Mouse (Mus musculus): ENCODE results near the gene Gm20532. TPM values are rescaled to one million over a fixed set of nuclear protein-coding genes. Genes with fewer than 3 reads are reported as not detected.

The Gm20532 gene
- total and polyA plus RNA-seq, 3 experiments: 0.15 TPM; not detected in 2

GRCm38 (mm10) chr2:26573807-26574206, 12.6 kb upstream of the Gm20532 start:
- Histone ChIP-seq H3K9me3 (replicated peaks; ENCODE audit: insufficient read depth, low read length) (no peaks in the 10 kb centered on the region), H3K4me3 (ENCODE audit: control insufficient read depth in 1 of 2, insufficient read depth in 1 of 2, low read depth in 2 of 2, low read length in 2 of 2) (no peak overlapping the region), H3K27me3 (ENCODE audit: control insufficient read depth in 1 of 2, insufficient read depth in 2 of 2, low read length in 2 of 2) (peaks cover 0 to 2% of the 10 kb centered on the region in 2 experiments; a peak in 1 of 4 replicates), H3K36me3 (ENCODE audit: control insufficient read depth in 1 of 2, insufficient read depth in 2 of 2, low read length in 2 of 2) (peaks cover 0 to 29% of the 10 kb centered on the region in 2 experiments; a peak in 2 of 4 replicates), H3K9ac (ENCODE audit: control insufficient read depth, low read depth, low read length, poor library complexity, severe bottlenecking) (no peak overlapping the region), H3K27ac (ENCODE audit: control insufficient read depth, low read depth, low read length) (no peak overlapping the region), H3K79me2 (ENCODE audit: control insufficient read depth, insufficient read depth, low read length, poor library complexity) (peaks cover 2% of the 10 kb centered on the region; the same call in 1 of the 2 replicates), H3K4me1 (ENCODE audit: control insufficient read depth in 1 of 2, insufficient read depth in 2 of 2, low read length in 2 of 2) (peaks cover 34 to 69% of the 10 kb centered on the region in 2 experiments)
- DNase-seq (ENCODE audit: low read depth, low spot score): no peak
- TF ChIP-seq CHD1 (IDR thresholded peaks at IDR 0.05; ENCODE audit: low read depth, low read length) (no peak), USF2 (IDR thresholded peaks at IDR 0.05; ENCODE audit: borderline replicate concordance in 1 of 2, insufficient read depth in 1 of 2, low read depth in 1 of 2, low read length in 2 of 2) (no peak), EP300 (IDR thresholded peaks at IDR 0.05; ENCODE audit: low read depth in 1 of 2, low read length in 2 of 2) (no peak), MXI1 (IDR thresholded peaks at IDR 0.05; ENCODE audit: low read depth, low read length) (no peak), ETS1 (IDR thresholded peaks at IDR 0.05; ENCODE audit: low read depth, low read length) (no peak), HCFC1 (IDR thresholded peaks at IDR 0.05; ENCODE audit: low read depth, low read length) (no peak), SMC3 (IDR thresholded peaks at IDR 0.05; ENCODE audit: low read depth, low read length) (no peak), CTCF (IDR thresholded peaks at IDR 0.05 in 2 of 3, conservative IDR thresholded peaks at IDR 0.05 in 1 of 3; ENCODE audit: control insufficient read depth in 1 of 3, insufficient read depth in 1 of 3, low read depth in 2 of 3, low read length in 3 of 3, poor library complexity in 1 of 3, severe bottlenecking in 1 of 3) (no peak), POLR2AphosphoS2 (IDR thresholded peaks at IDR 0.05; ENCODE audit: low read length) (no peak), MAZ (IDR thresholded peaks at IDR 0.05; ENCODE audit: low read depth, low read length) (no peak), TAL1 (IDR thresholded peaks at IDR 0.05; ENCODE audit: low read length) (no peak), USF1 (IDR thresholded peaks at IDR 0.05; ENCODE audit: low read depth, low read length) (no peak), SIN3A (IDR thresholded peaks at IDR 0.05; ENCODE audit: low read length) (no peak), POLR2AphosphoS5 (IDR thresholded peaks at IDR 0.05; ENCODE audit: borderline replicate concordance, low read depth, low read length) (no peak), TCF12 (IDR thresholded peaks at IDR 0.05; ENCODE audit: low read depth, low read length) (no peak), BHLHE40 (IDR thresholded peaks at IDR 0.05; ENCODE audit: borderline replicate concordance, low read depth, low read length) (no peak), ZC3H11A (IDR thresholded peaks at IDR 0.05; ENCODE audit: low read depth, low read length) (no peak), ZMIZ1 (IDR thresholded peaks at IDR 0.05; ENCODE audit: low read depth, low read length) (no peak), CHD2 (IDR thresholded peaks at IDR 0.05; ENCODE audit: low read length) (no peak), NELFE (IDR thresholded peaks at IDR 0.05; ENCODE audit: low read depth, low read length) (no peak)

GRCm38 (mm10) chr2:26574862-26575261, 11.6 kb upstream of the Gm20532 start:
- no peak for TF ChIP-seq CHD2 (IDR thresholded peaks at IDR 0.05; ENCODE audit: low read length)
- no peak for TF ChIP-seq POLR2AphosphoS5 (IDR thresholded peaks at IDR 0.05; ENCODE audit: borderline replicate concordance, low read depth, low read length)
- TF ChIP-seq SIN3A (IDR thresholded peaks at IDR 0.05; ENCODE audit: low read length): no peak
- TF ChIP-seq HCFC1 (IDR thresholded peaks at IDR 0.05; ENCODE audit: low read depth, low read length): no peak
- no peak for TF ChIP-seq MXI1 (IDR thresholded peaks at IDR 0.05; ENCODE audit: low read depth, low read length)
- no peak for TF ChIP-seq ZKSCAN1 (IDR thresholded peaks at IDR 0.05; ENCODE audit: low read depth, low read length)
- TF ChIP-seq TCF12 (IDR thresholded peaks at IDR 0.05; ENCODE audit: low read depth, low read length): no peak
- TF ChIP-seq USF1 (IDR thresholded peaks at IDR 0.05; ENCODE audit: low read depth, low read length): no peak
- no peak for TF ChIP-seq MAZ (IDR thresholded peaks at IDR 0.05; ENCODE audit: low read depth, low read length)
- no peak for TF ChIP-seq NRF1 (IDR thresholded peaks at IDR 0.05; ENCODE audit: insufficient read depth, low read depth, low read length, poor library complexity, severe bottlenecking)
- TF ChIP-seq ELF1 (IDR thresholded peaks at IDR 0.05; ENCODE audit: low read depth, low read length): no peak
- TF ChIP-seq POLR2AphosphoS2 (IDR thresholded peaks at IDR 0.05; ENCODE audit: low read length): no peak
- TF ChIP-seq ZMIZ1 (IDR thresholded peaks at IDR 0.05; ENCODE audit: low read depth, low read length): no peak
- no peak for TF ChIP-seq NELFE (IDR thresholded peaks at IDR 0.05; ENCODE audit: low read depth, low read length)
- no peak for TF ChIP-seq TAL1 (IDR thresholded peaks at IDR 0.05; ENCODE audit: low read length)
- no peak for TF ChIP-seq GATA1 (IDR thresholded peaks at IDR 0.05; ENCODE audit: low read depth, low read length)
- Histone ChIP-seq H3K9me3 (replicated peaks; ENCODE audit: insufficient read depth, low read length) (no peaks in the 10 kb centered on the region), H3K79me2 (ENCODE audit: control insufficient read depth, insufficient read depth, low read length, poor library complexity) (peaks cover 2% of the 10 kb centered on the region; the same call in 1 of the 2 replicates), H3K4me1 (ENCODE audit: control insufficient read depth in 1 of 2, insufficient read depth in 2 of 2, low read length in 2 of 2) (peaks cover 34 to 69% of the 10 kb centered on the region in 2 experiments), H3K4me3 (ENCODE audit: control insufficient read depth in 1 of 2, insufficient read depth in 1 of 2, low read depth in 2 of 2, low read length in 2 of 2) (no peak overlapping the region), H3K27ac (ENCODE audit: control insufficient read depth, low read depth, low read length) (peak overlapping the region; percentile 91), H3K27me3 (ENCODE audit: control insufficient read depth in 1 of 2, insufficient read depth in 2 of 2, low read length in 2 of 2) (no peaks in the 10 kb centered on the region), H3K9ac (ENCODE audit: control insufficient read depth, low read depth, low read length, poor library complexity, severe bottlenecking) (no peak overlapping the region), H3K36me3 (ENCODE audit: control insufficient read depth in 1 of 2, insufficient read depth in 2 of 2, low read length in 2 of 2) (peaks cover 0 to 29% of the 10 kb centered on the region in 2 experiments; a peak in 2 of 4 replicates)
- no peak for DNase-seq (ENCODE audit: low read depth, low spot score)
